Mouse (Mus musculus) heart, embryonic 15.5 days (tissue): ENCODE measurements around the gene Adcyap1r1. TPM values are rescaled to one million over a fixed set of nuclear protein-coding genes. Genes with fewer than 3 reads are reported as not detected.

Experiments
- ATAC-seq: fragments of 200-750 bp; cut with Nextera tagmentation; replicated peaks from 2 replicates; pipeline ENCODE4 v1.8.0; 2017; ENCODE audit warnings: low read depth, moderate TSS enrichment; ENCODE audit not compliant: insufficient number of reproducible peaks, insufficient read depth, low FRiP score
- H3K27ac ChIP-seq: fragments of 300-500 bp; sonication (generic); 2 replicates; pipeline ENCODE4 v1.5.1; 2015; ENCODE audit warnings: mild to moderate bottlenecking, inconsistent platforms
- H3K27me3 ChIP-seq: fragments of 300-500 bp; sonication (generic); 2 replicates; pipeline ENCODE4 v1.6.1; 2015; ENCODE audit warnings: inconsistent platforms
- H3K36me3 ChIP-seq: fragments of 300-500 bp; sonication (generic); 2 replicates; pipeline ENCODE4 v1.6.1; 2015; ENCODE audit warnings: mild to moderate bottlenecking, inconsistent platforms
- H3K4me1 ChIP-seq: fragments of 300-500 bp; sonication (generic); replicated peaks from 2 replicates; pipeline ENCODE4 v1.6.1; 2015; ENCODE audit warnings: inconsistent platforms
- H3K4me2 ChIP-seq: fragments of 300-500 bp; sonication (generic); 2 replicates; pipeline ENCODE4 v1.6.1; 2015; ENCODE audit warnings: inconsistent platforms, mild to moderate bottlenecking, moderate library complexity
- H3K4me3 ChIP-seq: fragments of 300-500 bp; sonication (generic); 2 replicates; pipeline ENCODE4 v1.5.1; 2015; ENCODE audit warnings: mild to moderate bottlenecking, inconsistent platforms
- H3K9ac ChIP-seq: fragments of 300-500 bp; sonication (generic); 2 replicates; pipeline ENCODE4 v1.6.1; 2015; ENCODE audit warnings: mild to moderate bottlenecking, inconsistent platforms
- H3K9me3 ChIP-seq: fragments of 300-500 bp; sonication (generic); replicated peaks from 2 replicates; pipeline ENCODE4 v1.6.1; 2016; ENCODE audit warnings: inconsistent platforms
- WGBS: fragments of 180-500 bp; shearing (Covaris S2); methylation state at CpG from one replicate; pipeline ENCODE4 v1.1.7; 2015; ENCODE audit warnings: mixed read lengths; 5-methylcytosine and 5-hydroxymethylcytosine counted together
- microRNA-seq: library from miRNA; unstranded; fragments of <30 nt; microRNA quantifications from one replicate; pipeline ENCODE4, GENCODE M21; 2016
- polyA plus RNA-seq: library from polyadenylated mRNA; unstranded; fragments of >200 nt; fragmentation: Nextera tagmentation; extraction: Ambion mirVana; gene quantifications from 2 replicates; pipeline ENCODE4 v1.2.1, GENCODE M21; 2015

The Adcyap1r1 gene
- polyA plus RNA-seq, 1 experiment from 2014 or later = 2.6 TPM

DNA sequence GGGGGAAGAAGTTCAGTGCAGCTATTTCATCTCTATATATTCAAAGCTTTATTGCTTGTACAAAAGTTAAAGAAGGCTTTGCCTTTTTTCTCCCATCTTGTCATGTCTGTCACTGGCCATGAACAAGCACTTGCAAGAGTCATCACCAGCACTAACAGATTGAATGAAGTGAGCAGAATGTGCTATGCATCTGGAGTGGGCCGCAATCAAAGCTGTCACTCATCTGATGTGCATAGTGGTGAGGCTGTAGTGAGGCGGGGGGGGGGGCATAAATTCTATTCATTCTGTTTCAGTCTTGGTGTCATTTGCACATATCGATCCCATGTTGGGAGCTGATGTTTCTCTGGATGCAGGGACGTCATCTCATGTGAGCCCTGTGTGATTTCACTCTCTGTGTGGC is 91.6 kb downstream of the Adcyap1r1 start:
- Histone ChIP-seq H3K36me3 (no peaks in the 10 kb centered on the region), H3K4me2 (no peak overlapping the region), H3K27ac (no peak overlapping the region), H3K9ac (no peak overlapping the region), H3K4me1 (0 out of 2 replicates have a peak, but pooled peaks cover 5% of the 10 kb centered on the region), H3K27me3 (no peaks in the 10 kb centered on the region), H3K4me3 (no peak overlapping the region), H3K9me3 (no peaks in the 10 kb centered on the region)
- ATAC-seq = no peak
- 69% methylated on average over 4 of the region's 4 CpGs for WGBS

DNA sequence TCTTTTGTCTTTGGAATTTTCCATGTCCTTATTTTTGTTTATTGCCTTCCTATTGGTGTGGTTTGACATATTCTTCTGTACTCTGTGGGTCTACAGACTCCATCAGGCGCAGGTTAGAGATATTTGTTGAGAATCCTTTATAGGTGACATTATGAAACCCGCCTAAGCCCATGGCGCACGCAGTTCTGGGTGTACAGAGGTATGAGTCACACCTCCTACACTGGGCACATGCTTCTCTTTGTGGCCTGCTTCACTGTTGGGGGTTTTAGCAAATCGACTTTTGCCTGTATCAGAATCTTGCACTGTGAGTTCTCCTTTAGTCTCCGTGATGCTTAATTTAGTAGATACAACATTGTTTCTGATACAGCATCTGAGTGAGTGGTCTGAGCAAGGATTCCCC is 97.4 kb downstream of the Adcyap1r1 start:
- H3K36me3 ChIP-seq = no peaks in the 10 kb centered on the region
- no peak overlapping the region for H3K4me2 ChIP-seq
- H3K27me3 ChIP-seq = no peaks in the 10 kb centered on the region
- H3K9me3 ChIP-seq = no peaks in the 10 kb centered on the region
- no peak overlapping the region for H3K4me3 ChIP-seq
- WGBS = 85% methylated on average over 6 of the region's 6 CpGs
- H3K9ac ChIP-seq = no peak overlapping the region
- H3K27ac ChIP-seq = no peak overlapping the region
- no peak for ATAC-seq
- no peaks in the 10 kb centered on the region for H3K4me1 ChIP-seq

DNA sequence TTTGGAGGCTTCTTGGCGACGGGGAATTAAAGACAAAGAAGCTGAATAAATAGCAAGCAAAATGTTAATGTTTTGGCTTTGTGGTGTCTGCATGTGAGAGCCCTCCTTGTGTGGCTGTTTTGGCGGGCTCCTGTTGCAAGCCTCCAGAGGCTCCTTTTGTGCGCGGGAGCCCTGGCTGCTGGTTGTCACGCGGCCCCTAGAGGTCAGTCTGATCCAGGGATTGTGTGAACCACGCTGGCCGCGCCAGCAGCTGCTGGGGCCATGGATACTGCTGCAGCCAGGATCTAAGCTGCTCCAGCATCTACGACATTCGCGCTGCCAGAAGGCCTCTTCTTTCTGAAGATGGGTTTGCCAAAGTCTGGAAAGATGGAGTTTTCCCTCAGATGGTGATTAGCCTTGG is 99.1 kb downstream of the Adcyap1r1 start:
- no peaks in the 10 kb centered on the region for H3K27me3 ChIP-seq
- no peak overlapping the region for H3K9ac ChIP-seq
- no peak overlapping the region for H3K27ac ChIP-seq
- 41% methylated on average over 13 of the region's 13 CpGs for WGBS
- no peaks in the 10 kb centered on the region for H3K9me3 ChIP-seq
- no peaks in the 10 kb centered on the region for H3K4me1 ChIP-seq
- ATAC-seq = no peak
- H3K4me2 ChIP-seq = no peak overlapping the region
- no peaks in the 10 kb centered on the region for H3K36me3 ChIP-seq
- H3K4me3 ChIP-seq = no peak overlapping the region

Small RNA genes lying within 50 kb of the gene (microRNA-seq; reads per million reads assigned to microRNA genes)
- not detected for gene Gm44352

Other genes starting within 250 kb of the Adcyap1r1 start
- 6.2 and 7.7 TPM in 2 replicates for gene Mindy4, start 248.6 kb upstream of the Adcyap1r1 start, polyA plus RNA-seq
- 42.8 and 51.1 TPM in 2 replicates for gene Aqp1, start 115.5 kb upstream of the Adcyap1r1 start, polyA plus RNA-seq
- not detected in 2 replicates for gene Ghrhr, start 75.7 kb upstream of the Adcyap1r1 start, polyA plus RNA-seq
- gene Neurod6, start 229.3 kb downstream of the Adcyap1r1 start, polyA plus RNA-seq = 0.08 and 0.16 TPM in 2 replicates